Mouse (Mus musculus) left cerebral cortex, adult 11 months (tissue): ENCODE measurements around the gene 4930524B15Rik.
"Not testable (repeated sequence)": the region's sequence is repeated elsewhere in the genome, so short reads cannot be mapped to it uniquely, and the experiment has no call there.

Experiments used
- DNase-seq: peaks from one replicate; pipeline ENCODE4 v3.0.0; 2022; ENCODE audit warnings: low spot score

Gene 4930524B15Rik

GRCm38 (mm10) chr11:31984786-31985185 lies 19.4 kb downstream of the 4930524B15Rik start:
- no peak for DNase-seq

GRCm38 (mm10) chr11:31992535-31992934 lies 27.1 kb downstream of the 4930524B15Rik start:
- no peak for DNase-seq

- DNase-seq = no peak
These were observed 34.3 kb downstream of the 4930524B15Rik start for GRCm38 (mm10) chr11:31999716-32000115.

- DNase-seq = peak; percentile 81
These were observed 34.9 kb downstream of the 4930524B15Rik start, which contains the start of gene Nsg2 for GRCm38 (mm10) chr11:32000281-32000680. Gene Nsg2, plus strand, starts transcription at chr11:32000463.

GRCm38 (mm10) chr11:32001181-32001910 lies 36.0 kb downstream of the 4930524B15Rik start:
- DNase-seq = no peak

GRCm38 (mm10) chr11:32002670-32003072 lies 37.3 kb downstream of the 4930524B15Rik start:
- no peak for DNase-seq

- not testable (repeated sequence) for DNase-seq
These were observed 42.7 kb downstream of the 4930524B15Rik start for GRCm38 (mm10) chr11:32008049-32008448.

- DNase-seq = no peak
These were observed 43.5 kb downstream of the 4930524B15Rik start for GRCm38 (mm10) chr11:32008852-32009251.

- DNase-seq = no peak
These were observed 44.7 kb downstream of the 4930524B15Rik start for GRCm38 (mm10) chr11:32009961-32010662.

DNA sequence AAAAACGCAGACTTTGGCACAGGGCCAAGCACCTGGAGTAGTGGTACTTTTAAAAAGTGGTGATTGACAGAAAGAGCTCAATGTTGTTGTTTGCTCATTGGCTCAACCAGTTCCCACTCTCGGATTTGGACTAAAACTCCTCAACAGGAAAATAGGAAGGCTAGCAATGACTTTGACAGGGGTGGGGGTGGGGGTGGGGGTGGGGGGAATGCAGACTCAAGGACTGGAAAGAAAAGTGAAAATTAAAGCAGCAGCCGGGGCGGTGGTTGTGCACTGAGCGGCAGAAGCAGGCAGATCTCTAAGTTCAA lies 45.2 kb downstream of the 4930524B15Rik start:
- DNase-seq = no peak

DNA sequence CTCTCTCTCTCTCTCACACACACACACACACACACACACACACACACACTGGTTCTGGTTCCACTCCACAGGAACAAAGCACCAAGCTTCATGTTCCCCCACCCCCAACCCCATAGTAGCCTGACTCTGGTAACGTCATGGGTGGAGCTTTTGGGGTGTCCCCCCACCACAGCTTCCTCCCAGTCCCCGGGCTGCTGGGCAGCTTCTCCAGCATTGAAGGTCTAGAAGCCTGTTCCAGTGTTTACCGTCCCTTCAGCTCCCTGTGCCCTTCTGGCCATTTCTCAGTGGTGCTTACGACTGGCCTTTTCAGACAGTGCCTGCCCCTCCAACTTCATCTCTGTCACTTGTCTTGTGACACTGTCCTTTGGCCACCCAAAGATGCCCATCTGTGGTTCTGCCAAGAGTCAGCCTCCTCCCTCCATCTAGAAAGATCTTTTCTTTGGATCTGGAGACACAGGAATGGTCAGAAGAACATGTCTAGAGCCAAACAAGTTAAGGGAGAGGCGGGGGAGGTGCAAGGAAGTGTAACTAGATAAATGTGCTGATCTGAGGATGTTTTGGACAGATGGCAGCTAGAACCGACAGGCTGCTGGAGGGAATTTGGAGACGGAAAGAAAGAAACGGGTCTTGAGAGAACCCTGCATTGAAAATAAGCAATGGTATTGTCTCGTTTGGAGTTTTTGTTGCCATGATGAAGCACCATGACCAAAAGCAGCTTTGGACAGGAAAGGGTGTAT lies 46.6 kb downstream of the 4930524B15Rik start:
- no peak for DNase-seq

DNA sequence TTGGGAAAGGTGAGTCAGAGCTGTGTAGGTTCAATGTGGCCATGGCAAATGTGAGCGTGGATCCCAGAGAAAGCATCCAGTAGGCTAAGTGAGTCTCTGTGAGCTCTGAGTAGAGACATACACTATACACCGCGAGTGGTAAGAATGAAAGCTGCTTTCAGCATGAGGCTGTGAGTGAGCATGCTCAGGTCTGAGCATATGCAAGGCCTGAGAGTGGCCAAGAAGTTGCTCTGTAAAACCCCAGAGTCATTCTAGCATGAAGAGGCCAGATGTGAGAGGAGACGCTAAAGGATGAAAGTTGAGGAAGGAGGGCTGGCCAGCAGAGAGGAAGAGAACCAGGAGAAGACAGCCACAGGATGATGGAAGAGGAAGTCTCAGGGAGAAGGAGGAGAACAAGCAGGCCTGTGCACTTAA lies 47.6 kb downstream of the 4930524B15Rik start:
- DNase-seq = no peak

GRCm38 (mm10) chr11:32013561-32013960 lies 48.2 kb downstream of the 4930524B15Rik start:
- no peak for DNase-seq

DNA sequence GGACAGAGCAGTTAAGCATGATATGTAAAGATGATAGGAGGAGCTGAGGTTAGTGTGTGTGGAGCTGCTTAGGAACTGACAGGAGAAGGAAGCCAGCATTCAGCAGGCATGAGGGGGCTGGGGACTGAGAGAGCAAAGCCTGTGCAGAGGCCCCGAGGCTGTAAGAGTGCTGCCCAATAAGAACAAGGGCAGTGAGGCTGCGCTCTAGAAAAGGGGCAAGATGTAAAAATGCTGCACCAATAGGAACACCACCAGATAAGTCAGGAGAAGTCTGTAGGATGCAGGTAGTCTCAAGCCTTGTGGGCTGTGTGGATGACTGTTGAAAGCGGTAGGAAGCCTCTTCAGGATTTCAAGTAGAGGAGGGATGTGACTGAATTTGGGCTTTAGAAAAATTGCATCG lies 52.8 kb downstream of the 4930524B15Rik start:
- no peak for DNase-seq

- DNase-seq = peak; percentile 66
These were observed 54.9 kb downstream of the 4930524B15Rik start for GRCm38 (mm10) chr11:32020031-32020965.

- DNase-seq = no peak
These were observed 61.2 kb downstream of the 4930524B15Rik start for GRCm38 (mm10) chr11:32026634-32027033.

- DNase-seq = peak; percentile 73
These were observed 62.3 kb downstream of the 4930524B15Rik start for GRCm38 (mm10) chr11:32027474-32028342.

DNA sequence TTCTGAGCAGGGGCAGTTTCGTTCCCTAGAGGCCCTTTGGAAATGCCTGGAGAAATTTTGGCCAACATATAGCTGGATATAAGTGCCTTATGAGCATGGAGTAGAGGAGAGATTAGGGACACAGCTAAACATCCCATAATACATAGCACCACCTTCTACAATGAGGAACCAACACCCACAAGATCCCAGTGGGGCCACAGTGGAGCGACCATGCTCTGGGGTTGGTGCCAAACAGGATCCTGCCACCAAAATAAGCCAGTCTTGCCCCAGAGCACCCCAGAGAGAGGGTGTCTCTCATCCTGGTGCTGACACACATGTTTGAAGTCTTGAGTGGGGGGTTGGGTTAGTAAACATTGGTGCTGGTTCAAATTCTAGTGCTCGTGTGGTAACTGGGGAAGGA lies 63.2 kb downstream of the 4930524B15Rik start:
- DNase-seq = no peak
